Mouse (Mus musculus) C2C12 (cell line): Measurements from ENCODE around the gene Gpsm1. TPM values are rescaled to one million over a fixed set of nuclear protein-coding genes. Genes with fewer than 3 reads are reported as not detected.

Source experiments
- H3K27me3 ChIP-seq: one replicate; pipeline ENCODE4 v1.6.1; 2011; ENCODE audit not compliant: control insufficient read depth, insufficient read depth, insufficient read length
- H3K36me3 ChIP-seq: one replicate; pipeline ENCODE4 v1.6.1; 2011; ENCODE audit not compliant: control insufficient read depth, insufficient read depth
- H3K4me3 ChIP-seq: one replicate; pipeline ENCODE4 v1.5.1; 2011; ENCODE audit warnings: mild to moderate bottlenecking, control low read depth; ENCODE audit not compliant: poor library complexity, insufficient read depth, severe bottlenecking
- H3K79me2 ChIP-seq: one replicate; pipeline ENCODE4 v1.6.1; 2011; ENCODE audit not compliant: control insufficient read depth, insufficient read depth
- H3K79me3 ChIP-seq: one replicate; pipeline ENCODE4 v1.6.1; 2011; ENCODE audit warnings: low read depth, control low read depth
- H3ac ChIP-seq: one replicate; pipeline ENCODE3; 2011; ENCODE audit warnings: low read depth; ENCODE audit not compliant: control insufficient read depth, insufficient read length
- CEBPB ChIP-seq: IDR thresholded peaks from one replicate; pipeline ENCODE4 v1.6.1; 2011; ENCODE audit warnings: low read depth, mild to moderate bottlenecking, control low read depth, moderate library complexity
- CTCF ChIP-seq: IDR thresholded peaks from one replicate; pipeline ENCODE4 v1.5.1; 2011; ENCODE audit not compliant: control insufficient read depth, insufficient read depth, insufficient read length
- FOSL1 ChIP-seq: IDR thresholded peaks from one replicate; pipeline ENCODE4 v1.8.0; 2011; ENCODE audit warnings: mild to moderate bottlenecking, low read length; ENCODE audit not compliant: poor library complexity, insufficient read depth, severe bottlenecking
- MAX ChIP-seq: IDR thresholded peaks from one replicate; pipeline ENCODE4 v1.6.1; 2011; ENCODE audit warnings: mild to moderate bottlenecking, control low read depth
- MYOD1 ChIP-seq: IDR thresholded peaks from one replicate; pipeline ENCODE4 v1.6.1; 2011; ENCODE audit warnings: low read depth; ENCODE audit not compliant: control insufficient read depth, insufficient read length
- MYOG ChIP-seq: IDR thresholded peaks from one replicate; pipeline ENCODE4 v1.6.1; 2011; ENCODE audit not compliant: control insufficient read depth, insufficient read length; ENCODE audit errors: extremely low read depth
- USF1 ChIP-seq: IDR thresholded peaks from one replicate; pipeline ENCODE4 v1.6.1; 2011; ENCODE audit warnings: low read depth, mild to moderate bottlenecking, control low read depth, moderate library complexity
- polyA plus RNA-seq: library from polyadenylated mRNA; unstranded; fragments of >200 nt; fragmentation: generic; extraction: Trizol; gene quantifications from one replicate; pipeline ENCODE4 v1.2.1, GENCODE M21; 2012; ENCODE audit warnings: missing spikeins

Gene Gpsm1
- polyA plus RNA-seq, 1 experiment, result 20.6 TPM

GRCm38 (mm10) chr2:26305555-26305954, 9.8 kb upstream of the Gpsm1 start:
- Histone ChIP-seq H3K79me3 (no peaks in the 10 kb centered on the region), H3ac (no peak overlapping the region), H3K79me2 (no peaks in the 10 kb centered on the region), H3K36me3 (no peaks in the 10 kb centered on the region), H3K4me3 (no peak overlapping the region), H3K27me3 (no peaks in the 10 kb centered on the region)
- TF ChIP-seq MYOG (no peak), MYOD1 (peak; percentile 62), CTCF (no peak)

- Histone ChIP-seq H3K4me3 (no peak overlapping the region), H3ac (no peak overlapping the region), H3K79me2 (no peaks in the 10 kb centered on the region), H3K79me3 (no peaks in the 10 kb centered on the region), H3K36me3 (no peaks in the 10 kb centered on the region), H3K27me3 (no peaks in the 10 kb centered on the region)
- TF ChIP-seq CEBPB, result no peak
- no peak for TF ChIP-seq MYOD1
- no peak for TF ChIP-seq FOSL1
- no peak for TF ChIP-seq USF1
- TF ChIP-seq MAX, result no peak
- no peak for TF ChIP-seq MYOG
- no peak for TF ChIP-seq CTCF
These were observed 8.6 kb upstream of the Gpsm1 start for GRCm38 (mm10) chr2:26306702-26307101.

DNA sequence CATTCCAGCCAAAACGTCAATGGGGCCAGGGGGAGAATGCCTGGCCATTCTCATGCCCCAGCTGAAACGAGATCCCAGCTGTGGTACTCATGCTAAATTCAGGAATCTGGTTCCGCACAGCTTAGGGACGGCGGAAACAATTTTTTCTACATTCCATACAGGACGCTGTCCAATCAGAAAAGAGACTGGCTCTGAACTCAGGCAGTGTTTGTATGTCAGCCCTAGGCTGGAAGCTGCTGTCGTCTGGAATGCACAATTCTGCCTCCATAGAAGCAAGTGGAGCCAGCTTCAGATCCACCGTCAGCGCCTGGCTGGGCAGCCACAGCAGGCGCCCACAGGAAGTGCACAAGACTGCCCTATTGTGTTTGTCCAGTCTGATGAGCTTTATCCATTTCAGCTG, 5.6 kb upstream of the Gpsm1 start:
- TF ChIP-seq MYOG (no peak), MYOD1 (no peak), CTCF (no peak), FOSL1 (no peak), CEBPB (no peak), MAX (no peak), USF1 (no peak)
- Histone ChIP-seq H3K79me3 (no peaks in the 10 kb centered on the region), H3K4me3 (no peak overlapping the region), H3K79me2 (no peaks in the 10 kb centered on the region), H3ac (no peak overlapping the region), H3K36me3 (no peaks in the 10 kb centered on the region), H3K27me3 (no peaks in the 10 kb centered on the region)

DNA sequence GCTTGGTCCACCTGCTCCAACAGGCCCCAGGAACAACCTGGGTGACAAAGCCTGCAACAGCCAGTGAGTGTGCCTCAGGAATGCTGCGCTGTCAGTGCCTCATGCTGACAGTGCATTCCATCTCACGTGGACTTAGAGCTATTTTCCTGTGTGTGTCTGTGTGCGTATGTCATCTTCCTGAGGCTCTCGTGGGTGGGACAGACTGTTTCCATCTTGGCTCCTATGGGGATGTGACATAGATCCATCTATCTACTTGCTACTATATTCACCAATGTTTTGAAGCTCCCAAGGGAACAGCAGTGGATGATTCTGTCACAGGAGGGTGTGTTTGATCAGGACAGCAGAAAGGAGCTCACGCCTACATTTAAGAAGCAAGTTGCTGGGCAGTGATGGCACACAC, 3.4 kb upstream of the Gpsm1 start:
- H3K4me3 ChIP-seq, result no peak overlapping the region
- H3ac ChIP-seq, result no peak overlapping the region
- H3K36me3 ChIP-seq, result no peaks in the 10 kb centered on the region
- H3K79me3 ChIP-seq, result no peaks in the 10 kb centered on the region
- no peaks in the 10 kb centered on the region for H3K27me3 ChIP-seq
- TF ChIP-seq FOSL1 (no peak), USF1 (no peak), CTCF (no peak), CEBPB (no peak), MAX (no peak), MYOG (no peak), MYOD1 (no peak)
- peaks cover 7% of the 10 kb centered on the region for H3K79me2 ChIP-seq

- Histone ChIP-seq H3K79me2 (peaks cover 16% of the 10 kb centered on the region), H3K79me3 (peaks cover 2% of the 10 kb centered on the region), H3K36me3 (no peaks in the 10 kb centered on the region), H3ac (no peak overlapping the region), H3K27me3 (no peaks in the 10 kb centered on the region), H3K4me3 (no peak overlapping the region)
- TF ChIP-seq USF1, result no peak
- TF ChIP-seq FOSL1, result no peak
- TF ChIP-seq CEBPB, result no peak
- no peak for TF ChIP-seq MAX
- TF ChIP-seq CTCF, result no peak
- no peak for TF ChIP-seq MYOG
- no peak for TF ChIP-seq MYOD1
These were observed 2.5 kb upstream of the Gpsm1 start for GRCm38 (mm10) chr2:26312812-26313211.

GRCm38 (mm10) chr2:26313394-26313793, 1.9 kb upstream of the Gpsm1 start:
- Histone ChIP-seq H3K27me3 (no peaks in the 10 kb centered on the region), H3K4me3 (no peak overlapping the region), H3K79me3 (peaks cover 2% of the 10 kb centered on the region), H3ac (no peak overlapping the region), H3K36me3 (no peaks in the 10 kb centered on the region), H3K79me2 (peaks cover 21% of the 10 kb centered on the region)
- no peak for TF ChIP-seq MAX
- TF ChIP-seq USF1, result no peak
- TF ChIP-seq FOSL1, result no peak
- no peak for TF ChIP-seq MYOG
- no peak for TF ChIP-seq MYOD1
- TF ChIP-seq CEBPB, result no peak
- no peak for TF ChIP-seq CTCF
